Mouse (Mus musculus): Measurements from ENCODE around the gene Tmem259. TPM values are rescaled to one million over a fixed set of nuclear protein-coding genes. Genes with fewer than 3 reads are reported as not detected.

Tmem259 gene
- polyA plus RNA-seq, 1 experiment from 2014 or later: 27.7 TPM

DNA sequence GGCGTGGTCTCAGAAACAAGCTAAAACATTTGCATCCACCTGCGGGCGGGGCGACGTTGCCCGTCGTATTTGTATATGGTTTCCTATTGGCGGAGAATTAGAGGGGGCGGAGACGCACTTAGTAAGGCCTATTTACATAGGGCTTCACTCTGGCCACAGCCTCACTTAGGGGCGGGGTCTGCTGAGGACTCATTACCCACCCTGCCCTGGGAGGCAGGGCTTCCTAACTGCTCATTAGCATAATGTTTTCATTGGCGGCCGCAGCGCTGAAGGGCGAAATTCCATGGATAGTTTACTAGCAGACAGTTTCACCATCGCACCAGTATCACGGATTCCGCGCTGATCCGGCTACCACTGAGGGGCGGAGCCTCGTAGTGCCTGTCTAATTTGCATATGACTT is 741 bp upstream of the Tmem259 start:
- Histone ChIP-seq H3K4me1 (peaks cover 45% of the 10 kb centered on the region), H3K36me3 (peaks cover 10% of the 10 kb centered on the region), H3K27ac (peak overlapping the region; percentile 51; the same call in 1 of the 2 replicates), H3K4me2 (replicated peaks) (peak overlapping the region; percentile 92), H3K9me3 (no peaks in the 10 kb centered on the region), H3K9ac (peak overlapping the region; percentile 64), H3K4me3 (peak overlapping the region; percentile 80), H3K27me3 (replicated peaks) (peaks cover 29% of the 10 kb centered on the region)
- ATAC-seq (ENCODE audit: low FRiP score, low read depth): peak; percentile 94
- under 1% methylated on average over 22 of the region's 22 CpGs for WGBS

DNA sequence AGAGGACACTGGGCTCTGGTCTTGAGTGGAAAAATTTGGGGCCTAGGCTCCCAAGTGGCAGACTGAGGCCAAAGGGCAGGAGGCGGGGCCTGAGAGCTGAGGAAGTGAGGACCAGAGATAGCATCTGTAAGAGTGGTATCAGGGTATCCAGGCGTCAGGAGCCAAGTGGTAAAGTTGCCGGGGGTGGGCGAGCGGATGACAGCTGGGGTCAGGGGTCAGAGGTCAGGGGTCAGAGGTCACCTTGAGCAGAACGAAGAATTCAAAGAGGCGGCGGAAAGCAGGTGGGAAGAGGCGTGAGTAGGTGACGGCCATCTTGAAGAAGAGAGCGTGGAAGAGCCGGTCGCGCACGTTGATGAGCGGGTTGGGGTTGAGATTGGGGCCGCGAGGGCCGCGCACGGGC is 460 bp downstream of the Tmem259 start:
- peaks cover 19% of the 10 kb centered on the region for H3K36me3 ChIP-seq
- H3K4me1 ChIP-seq: peaks cover 41% of the 10 kb centered on the region
- H3K4me3 ChIP-seq: peak overlapping the region; percentile 80
- peak overlapping the region; percentile 83 for H3K9ac ChIP-seq
- H3K4me2 ChIP-seq (replicated peaks): peak overlapping the region; percentile 92
- H3K27me3 ChIP-seq (replicated peaks): peaks cover 17% of the 10 kb centered on the region
- WGBS: 1% methylated on average over 21 of the region's 21 CpGs
- H3K27ac ChIP-seq: peak overlapping the region; percentile 72
- peak; percentile 3; the same call in 1 of the 2 replicates for ATAC-seq (ENCODE audit: low FRiP score, low read depth)
- no peaks in the 10 kb centered on the region for H3K9me3 ChIP-seq

DNA sequence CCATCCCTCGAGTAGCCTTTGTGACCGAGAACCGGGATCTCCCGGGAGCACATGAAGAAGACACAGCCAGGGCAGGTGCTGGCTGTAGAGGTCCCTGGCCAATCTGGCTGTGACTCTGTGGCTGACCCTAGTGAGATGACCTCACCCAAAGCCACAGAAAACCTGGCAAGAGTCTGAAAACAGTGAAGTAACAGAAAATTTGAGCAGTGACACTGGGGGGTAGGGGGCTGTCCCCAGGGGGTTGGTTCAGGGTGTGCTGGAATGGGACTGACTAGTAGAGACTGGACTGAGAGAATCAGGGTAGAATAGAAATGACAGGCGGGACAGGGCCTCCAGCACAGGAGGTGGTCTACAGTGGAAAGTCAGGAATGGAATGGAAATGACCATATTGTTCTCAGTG is 925 bp downstream of the Tmem259 start:
- H3K4me3 ChIP-seq: peak overlapping the region; percentile 80
- H3K27ac ChIP-seq: no peak overlapping the region

DNA sequence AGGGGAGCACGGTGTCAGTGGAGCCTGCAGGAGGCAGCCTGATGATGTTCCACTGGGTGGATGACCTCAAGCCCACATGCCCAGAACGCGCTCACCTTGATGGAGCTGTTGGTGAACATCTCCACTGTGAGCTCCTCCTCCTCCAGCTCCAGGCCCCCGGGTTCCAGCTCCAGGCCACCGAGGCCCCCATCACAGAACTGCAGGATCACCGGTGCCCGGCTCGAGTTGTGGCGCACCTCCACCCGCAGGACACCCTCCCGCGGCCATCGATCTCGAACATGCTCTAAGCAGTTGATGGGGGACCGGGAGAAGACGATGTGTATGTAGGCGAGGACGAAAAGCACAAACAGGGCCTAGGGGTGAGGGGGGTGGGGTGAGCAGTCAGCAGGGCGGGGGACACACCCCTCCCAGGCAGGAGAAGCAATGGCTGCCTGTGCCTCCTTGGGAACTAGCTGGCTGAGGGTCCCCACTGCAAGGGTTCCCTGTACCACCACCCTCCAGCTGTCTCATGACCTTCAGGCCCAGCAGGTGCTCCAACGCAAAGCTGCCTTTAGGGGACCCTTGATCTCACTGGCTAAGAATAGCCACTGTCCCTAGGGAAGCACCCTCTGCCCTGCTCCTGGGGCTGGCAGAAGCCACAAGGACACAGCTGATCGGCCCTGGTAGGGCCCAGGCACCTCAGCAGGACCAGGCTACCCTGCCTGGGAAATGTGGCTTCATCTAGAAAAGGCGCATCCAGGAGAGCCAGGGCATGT is 4.6 kb downstream of the Tmem259 start:
- Histone ChIP-seq H3K27me3 (replicated peaks) (no peaks in the 10 kb centered on the region), H3K4me1 (peaks cover 22% of the 10 kb centered on the region), H3K4me3 (no peak overlapping the region), H3K4me2 (replicated peaks) (no peak overlapping the region), H3K9ac (no peak overlapping the region), H3K36me3 (peaks cover 58% of the 10 kb centered on the region), H3K9me3 (no peaks in the 10 kb centered on the region), H3K27ac (no peak overlapping the region)
- no peak for ATAC-seq (ENCODE audit: low FRiP score, low read depth)
- WGBS: 94% methylated on average over 22 of the region's 22 CpGs

More for the DNA sequence above, 925 bp downstream of the Tmem259 start:
- Histone ChIP-seq H3K9me3 (no peaks in the 10 kb centered on the region), H3K9ac (peak overlapping the region; percentile 83), H3K27me3 (replicated peaks) (peaks cover 12% of the 10 kb centered on the region), H3K36me3 (peaks cover 24% of the 10 kb centered on the region), H3K4me1 (peaks cover 36% of the 10 kb centered on the region), H3K4me2 (replicated peaks) (peak overlapping the region; percentile 92)
- 77% methylated on average over 5 of the region's 5 CpGs for WGBS
- no peak for ATAC-seq (ENCODE audit: low FRiP score, low read depth)

DNA sequence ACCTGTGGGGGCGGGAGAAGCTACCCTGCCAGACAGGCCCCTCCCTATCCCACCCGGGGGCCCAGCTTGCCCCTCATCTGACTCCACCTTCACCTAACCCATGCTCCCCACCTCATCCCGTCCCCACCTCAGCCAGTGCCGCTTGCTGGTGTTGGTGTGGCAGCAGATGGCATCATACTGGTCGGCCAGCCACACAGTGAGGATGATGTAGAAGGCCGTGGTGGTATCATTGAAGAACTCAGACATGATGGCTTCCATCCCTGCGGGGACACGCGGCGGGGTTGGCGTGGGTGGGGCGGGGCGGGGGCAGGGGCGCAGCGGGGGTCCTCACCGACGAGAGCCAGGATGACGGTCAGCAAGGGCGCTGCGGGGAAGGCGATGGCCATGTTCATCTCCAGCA is 6.1 kb downstream of the Tmem259 start:
- Histone ChIP-seq H3K9me3 (no peaks in the 10 kb centered on the region), H3K27ac (no peak overlapping the region), H3K4me2 (replicated peaks) (no peak overlapping the region), H3K4me1 (peaks cover 16% of the 10 kb centered on the region), H3K9ac (no peak overlapping the region), H3K4me3 (no peak overlapping the region), H3K36me3 (peaks cover 66% of the 10 kb centered on the region), H3K27me3 (replicated peaks) (peaks cover 5% of the 10 kb centered on the region; the same call in 1 of the 2 replicates)
- ATAC-seq (ENCODE audit: low FRiP score, low read depth): no peak
- WGBS: 94% methylated on average over 21 of the region's 21 CpGs

DNA sequence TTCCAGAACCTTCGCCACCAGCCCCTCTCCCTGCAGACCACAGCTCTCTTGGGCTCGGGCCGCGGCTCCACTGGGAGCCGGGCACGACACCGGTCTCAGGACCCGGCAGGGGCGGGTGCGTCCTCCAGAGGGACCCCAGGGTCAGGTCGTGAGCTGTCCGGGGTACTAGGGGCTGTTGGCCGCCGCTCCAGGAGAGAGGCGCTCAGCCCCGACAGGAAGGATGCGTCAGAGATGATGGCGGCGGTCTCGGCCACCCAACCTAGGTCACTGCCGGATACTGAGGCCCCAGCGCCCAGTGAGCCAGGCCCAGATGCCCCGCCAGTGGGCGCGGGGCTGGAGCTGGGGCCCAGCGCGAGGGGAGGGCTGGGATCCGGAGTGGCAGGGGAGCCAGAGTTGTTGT is 6.8 kb downstream of the Tmem259 start:
- Histone ChIP-seq H3K4me3 (0 out of 2 replicates have a peak overlapping the region, but pooled peaks have one; percentile 3), H3K4me2 (replicated peaks) (no peak overlapping the region; the same call in 1 of the 2 replicates), H3K27ac (no peak overlapping the region)

DNA sequence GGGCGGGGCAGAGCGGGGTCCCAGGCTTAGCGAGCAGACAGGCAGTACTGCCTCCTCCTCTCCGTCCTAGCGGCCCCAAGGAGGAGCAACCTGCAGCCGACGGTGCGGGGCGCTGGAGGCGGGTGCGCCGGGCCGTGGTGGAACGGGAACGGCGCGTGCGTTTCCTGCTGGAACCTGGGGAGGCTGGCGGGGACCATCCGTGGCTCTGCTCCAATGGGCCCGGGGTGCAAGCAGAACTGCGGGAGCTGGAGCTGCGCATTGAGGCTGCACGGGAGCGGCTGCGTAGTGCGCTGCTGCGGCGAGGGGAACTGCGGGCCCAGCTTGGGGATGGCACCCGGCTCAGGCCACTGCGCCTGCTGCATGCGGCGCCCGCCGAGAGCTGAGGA is 7.4 kb downstream of the Tmem259 start:
- Histone ChIP-seq H3K4me3 (no peak overlapping the region), H3K27ac (no peak overlapping the region), H3K9ac (no peak overlapping the region), H3K36me3 (peaks cover 63% of the 10 kb centered on the region), H3K4me1 (0 out of 2 replicates have a peak, but pooled peaks cover 7% of the 10 kb centered on the region), H3K4me2 (replicated peaks) (no peak overlapping the region), H3K9me3 (no peaks in the 10 kb centered on the region), H3K27me3 (replicated peaks) (peaks cover 17% of the 10 kb centered on the region)
- no peak for ATAC-seq (ENCODE audit: low FRiP score, low read depth)
- 67% methylated on average over 36 of the region's 36 CpGs for WGBS

More for the DNA sequence above, 6.8 kb downstream of the Tmem259 start:
- Histone ChIP-seq H3K36me3 (peaks cover 63% of the 10 kb centered on the region), H3K9ac (no peak overlapping the region), H3K9me3 (no peaks in the 10 kb centered on the region), H3K27me3 (replicated peaks) (peaks cover 11% of the 10 kb centered on the region), H3K4me1 (peaks cover 9% of the 10 kb centered on the region; the same call in 1 of the 2 replicates)
- 82% methylated on average over 28 of the region's 28 CpGs for WGBS
- no peak for ATAC-seq (ENCODE audit: low FRiP score, low read depth)

DNA sequence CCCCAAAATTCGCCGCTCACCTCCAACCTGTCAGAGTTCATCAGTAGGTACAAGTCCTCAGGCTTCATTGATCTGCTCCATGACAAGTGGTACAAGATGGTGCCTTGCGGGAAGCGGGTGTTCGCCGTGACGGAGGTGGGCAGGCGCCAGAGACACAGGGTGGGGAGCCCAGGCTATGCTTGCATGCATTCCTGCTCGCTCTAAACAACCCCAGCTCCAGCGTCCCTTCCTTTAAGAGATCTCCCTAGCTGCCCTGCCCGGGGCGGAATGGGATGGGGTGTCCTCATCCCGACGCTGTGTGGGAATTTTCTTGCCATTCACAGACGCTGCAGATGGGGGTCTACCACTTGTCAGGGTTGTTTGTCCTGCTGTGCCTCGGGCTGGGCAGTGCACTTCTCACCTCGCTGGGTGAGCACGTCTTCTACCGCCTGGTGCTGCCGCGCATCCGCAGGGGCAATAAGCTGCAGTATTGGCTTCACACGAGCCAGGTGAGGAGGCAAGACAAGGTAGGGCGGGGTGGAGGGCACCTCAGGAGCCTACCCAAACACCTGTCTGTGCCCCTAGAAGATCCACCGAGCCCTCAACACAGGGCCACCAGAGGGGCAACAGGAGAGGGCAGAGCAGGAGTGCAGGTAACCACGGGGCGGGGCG is 7.9 kb downstream of the Tmem259 start:
- WGBS: 86% methylated on average over 28 of the region's 28 CpGs
- no peak overlapping the region for H3K4me2 ChIP-seq (replicated peaks)
- no peak overlapping the region for H3K9ac ChIP-seq
- H3K27me3 ChIP-seq (replicated peaks): peaks cover 22% of the 10 kb centered on the region
- H3K9me3 ChIP-seq: no peaks in the 10 kb centered on the region
- no peak overlapping the region for H3K27ac ChIP-seq
- no peak for ATAC-seq (ENCODE audit: low FRiP score, low read depth)
- H3K36me3 ChIP-seq: peaks cover 59% of the 10 kb centered on the region
- no peak overlapping the region for H3K4me3 ChIP-seq
- peaks cover 3% of the 10 kb centered on the region; the same call in 1 of the 2 replicates for H3K4me1 ChIP-seq

DNA sequence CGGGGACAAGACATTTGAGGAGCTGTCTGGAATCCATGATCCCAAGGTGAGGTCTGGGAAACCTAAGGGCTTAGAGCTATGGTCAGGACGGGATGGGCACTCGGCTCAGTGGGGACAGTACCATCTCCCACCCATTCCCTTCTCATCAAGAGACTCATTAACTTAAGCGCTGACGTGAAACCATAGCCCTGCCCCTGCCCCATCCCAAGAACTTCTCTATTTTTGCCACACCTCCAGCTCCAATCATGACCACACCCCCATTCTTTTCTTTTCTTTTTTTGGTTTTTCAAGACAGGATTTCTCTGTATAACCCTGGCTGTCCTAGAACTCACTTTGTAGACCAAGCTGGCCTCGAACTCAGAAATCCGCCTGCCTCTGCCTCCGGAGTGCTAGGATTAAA is 9.5 kb downstream of the Tmem259 start:
- peaks cover 56% of the 10 kb centered on the region for H3K36me3 ChIP-seq
- peaks cover 9% of the 10 kb centered on the region for H3K4me1 ChIP-seq
- WGBS: 87% methylated on average over 8 of the region's 8 CpGs
- peaks cover 36% of the 10 kb centered on the region for H3K27me3 ChIP-seq (replicated peaks)
- no peak overlapping the region for H3K4me3 ChIP-seq
- H3K4me2 ChIP-seq (replicated peaks): no peak overlapping the region
- no peaks in the 10 kb centered on the region for H3K9me3 ChIP-seq
- H3K27ac ChIP-seq: no peak overlapping the region
- ATAC-seq (ENCODE audit: low FRiP score, low read depth): no peak
- no peak overlapping the region for H3K9ac ChIP-seq

DNA sequence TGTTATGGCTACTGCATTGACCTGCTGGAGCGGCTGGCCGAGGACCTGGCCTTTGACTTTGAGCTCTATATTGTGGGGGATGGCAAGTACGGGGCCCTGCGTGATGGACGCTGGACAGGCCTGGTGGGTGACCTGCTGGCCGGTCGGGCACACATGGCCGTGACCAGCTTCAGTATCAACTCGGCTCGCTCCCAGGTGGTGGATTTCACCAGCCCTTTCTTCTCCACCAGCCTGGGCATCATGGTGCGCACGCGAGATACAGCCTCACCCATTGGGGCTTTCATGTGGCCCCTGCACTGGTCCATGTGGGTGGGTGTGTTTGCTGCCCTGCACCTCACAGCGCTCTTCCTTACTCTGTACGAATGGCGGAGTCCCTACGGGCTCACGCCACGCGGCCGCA is 10.0 kb downstream of the Tmem259 start:
- peaks cover 41% of the 10 kb centered on the region for H3K27me3 ChIP-seq (replicated peaks)
- ATAC-seq (ENCODE audit: low FRiP score, low read depth): no peak

DNA sequence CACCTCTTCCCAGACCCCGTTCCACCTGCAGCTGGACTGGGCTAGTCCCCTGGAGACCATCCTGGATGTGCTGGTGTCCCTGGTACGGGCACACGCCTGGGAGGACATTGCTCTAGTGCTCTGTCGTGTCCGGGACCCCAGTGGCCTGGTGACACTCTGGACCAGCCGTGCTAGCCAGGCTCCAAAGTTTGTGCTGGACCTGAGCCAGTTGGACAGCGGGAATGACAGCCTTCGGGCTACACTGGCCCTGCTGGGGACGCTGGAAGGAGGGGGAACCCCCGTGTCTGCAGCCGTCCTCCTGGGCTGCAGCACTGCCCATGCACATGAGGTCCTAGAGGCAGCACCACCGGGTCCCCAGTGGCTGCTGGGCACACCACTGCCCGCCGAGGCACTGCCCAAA is 11.3 kb downstream of the Tmem259 start:
- Histone ChIP-seq H3K9ac (no peak overlapping the region), H3K9me3 (no peaks in the 10 kb centered on the region), H3K27ac (no peak overlapping the region), H3K4me2 (replicated peaks) (no peak overlapping the region), H3K4me1 (peaks cover 9% of the 10 kb centered on the region), H3K27me3 (replicated peaks) (peaks cover 41% of the 10 kb centered on the region), H3K4me3 (no peak overlapping the region), H3K36me3 (peaks cover 45% of the 10 kb centered on the region)
- 67% methylated on average over 14 of the region's 14 CpGs for WGBS
- ATAC-seq (ENCODE audit: low FRiP score, low read depth): no peak

More for the DNA sequence above, 10.0 kb downstream of the Tmem259 start:
- Histone ChIP-seq H3K9ac (no peak overlapping the region), H3K9me3 (no peaks in the 10 kb centered on the region), H3K4me3 (no peak overlapping the region), H3K27ac (no peak overlapping the region), H3K4me1 (peaks cover 9% of the 10 kb centered on the region), H3K36me3 (peaks cover 51% of the 10 kb centered on the region), H3K4me2 (replicated peaks) (no peak overlapping the region)
- WGBS: 93% methylated on average over 21 of the region's 21 CpGs

DNA sequence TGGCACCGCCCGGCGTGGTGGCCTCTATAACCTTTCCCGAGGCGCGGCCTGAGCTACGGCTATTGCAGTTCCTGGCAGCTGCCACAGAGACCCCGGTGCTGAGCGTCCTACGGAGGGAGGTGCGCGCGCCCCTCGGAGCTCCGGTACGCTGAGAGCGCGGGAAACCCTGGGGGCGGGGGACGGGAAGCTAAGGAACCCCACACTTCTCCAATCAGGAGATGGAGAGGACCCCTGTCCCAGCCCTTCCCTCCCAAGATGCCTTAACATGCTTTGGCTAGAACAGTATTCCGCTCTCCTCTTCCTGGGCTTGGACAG is 13.0 kb downstream of the Tmem259 start:
- Histone ChIP-seq H3K4me3 (peak overlapping the region; percentile 23; the same call in 1 of the 2 replicates), H3K4me1 (peaks cover 9% of the 10 kb centered on the region), H3K27ac (no peak overlapping the region), H3K36me3 (peaks cover 45% of the 10 kb centered on the region), H3K4me2 (replicated peaks) (peak overlapping the region; percentile 60), H3K27me3 (replicated peaks) (peaks cover 41% of the 10 kb centered on the region), H3K9ac (peak overlapping the region; percentile 47; the same call in 1 of the 2 replicates), H3K9me3 (no peaks in the 10 kb centered on the region)
- whole genome bisulfite sequencing: 4% methylated on average over 21 of the region's 21 CpGs
- no peak for ATAC-seq (ENCODE audit: low FRiP score, low read depth)
